Mouse (Mus musculus): Measurements from ENCODE around the gene Ptpdc1.

Ptpdc1 gene

GRCm38 (mm10) chr13:48548296-48548695, 77.2 kb downstream of the Ptpdc1 start:
- no peak for DNase-seq (ENCODE audit: low spot score)

GRCm38 (mm10) chr13:48547623-48548022, 77.8 kb downstream of the Ptpdc1 start:
- DNase-seq (ENCODE audit: low spot score): no peak

- DNase-seq (ENCODE audit: low spot score): peak; percentile 99
Observed at GRCm38 (mm10) chr13:48546330-48546917, 79.0 kb downstream of the Ptpdc1 start.

GRCm38 (mm10) chr13:48545476-48546281, 79.8 kb downstream of the Ptpdc1 start:
- peak; percentile 88 for DNase-seq (ENCODE audit: low spot score)

- DNase-seq (ENCODE audit: low spot score): no peak
Observed at GRCm38 (mm10) chr13:48544867-48545266, 80.6 kb downstream of the Ptpdc1 start.

- no peak for DNase-seq (ENCODE audit: low spot score)
Observed at GRCm38 (mm10) chr13:48544391-48544790, 81.1 kb downstream of the Ptpdc1 start.

- DNase-seq (ENCODE audit: low spot score): no peak
Observed at GRCm38 (mm10) chr13:48540488-48540887, 85.0 kb downstream of the Ptpdc1 start.

GRCm38 (mm10) chr13:48533441-48533840, 92.0 kb downstream of the Ptpdc1 start:
- DNase-seq (ENCODE audit: low spot score): no peak

- no peak for DNase-seq (ENCODE audit: low spot score)
Observed at GRCm38 (mm10) chr13:48531448-48531847, 94.0 kb downstream of the Ptpdc1 start.

- DNase-seq (ENCODE audit: low spot score): no peak
Observed at GRCm38 (mm10) chr13:48530685-48531084, 94.8 kb downstream of the Ptpdc1 start.

- DNase-seq (ENCODE audit: low spot score): no peak
Observed at GRCm38 (mm10) chr13:48529028-48529427, 96.4 kb downstream of the Ptpdc1 start.

- no peak for DNase-seq (ENCODE audit: low spot score)
Observed at GRCm38 (mm10) chr13:48528123-48528871, 97.2 kb downstream of the Ptpdc1 start.

Data from spleen, adult 12 weeks (tissue).